ENCODE assay signal across 8 mouse cellular contexts in the genomic region with DNA sequence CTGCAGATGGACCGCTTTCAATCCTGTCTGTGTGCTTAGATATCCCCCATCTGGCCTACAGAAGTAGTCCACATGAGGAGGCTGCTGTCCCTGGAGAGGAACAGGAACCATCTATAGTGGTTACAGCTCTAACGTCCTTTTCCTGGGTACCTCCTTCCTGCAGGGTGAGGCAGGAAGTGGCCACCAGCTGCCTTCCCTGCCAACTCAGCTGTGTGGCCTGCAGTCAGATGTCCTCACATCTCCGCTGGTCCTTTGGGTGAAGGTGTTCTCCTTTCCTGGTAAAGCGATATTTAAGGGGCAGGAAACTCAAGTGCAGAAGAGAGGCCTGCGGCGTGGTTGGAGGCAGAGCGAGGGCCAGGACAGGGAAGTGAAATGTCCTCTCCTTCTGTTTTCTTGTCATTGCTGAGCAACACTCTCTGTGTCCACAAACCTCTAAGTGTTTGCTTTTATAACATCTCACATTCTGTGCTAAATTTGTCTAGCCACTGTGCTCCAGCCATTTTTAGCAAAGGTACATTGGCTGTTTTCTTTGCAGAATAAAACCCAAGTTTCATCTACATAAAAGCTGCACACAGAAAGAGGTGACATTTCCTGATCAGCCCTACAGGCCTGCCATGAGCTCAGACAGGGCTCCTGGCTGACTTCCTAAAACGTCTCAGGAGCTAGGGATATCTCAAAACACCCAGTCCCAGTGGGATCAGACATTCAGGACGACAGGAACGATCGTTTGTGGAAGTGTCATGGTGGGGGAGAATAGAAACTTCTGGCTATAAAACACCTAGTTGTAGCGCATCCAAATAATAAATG.
A peak's percentile ranks its signal among the peaks of the same experiment; 100 is the strongest.
DNase-seq lines count a peak whose midpoint lies in the region; ATAC-seq and TF ChIP-seq lines count a peak whose summit lies in the region.

No protein-coding gene starts in this region.

- H3K4me1 ChIP-seq in embryonic facial prominence, embryonic 14.5 days (ENCODE audit: control insufficient read depth, insufficient read depth, low read length) = peaks cover 14% of the 10 kb centered on the region
- peaks cover 3% of the 10 kb centered on the region; the same call in 1 of the 2 replicates for H3K4me1 ChIP-seq in intestine, embryonic 14.5 days (replicated peaks; ENCODE audit: control insufficient read depth, insufficient read depth, low read length)
- H3K4me1 ChIP-seq in liver, embryonic 16.5 days (ENCODE audit: control insufficient read depth, low read depth, low read length) = no peaks in the 10 kb centered on the region; the same call in 1 of the 2 replicates
- H3K4me1 ChIP-seq in small intestine, adult 2 months (ENCODE audit: control insufficient read depth, insufficient read depth, insufficient read length, low read length) = peaks cover 16% of the 10 kb centered on the region; the same call in 1 of the 2 replicates
- peaks cover 3% of the 10 kb centered on the region; the same call in 1 of the 2 replicates for H3K4me1 ChIP-seq in midbrain, embryonic 16.5 days (ENCODE audit: control insufficient read depth, insufficient read depth, low read length)

- no peak for ATAC-seq in embryonic facial prominence, embryonic 14.5 days (ENCODE audit: low read depth)
- 0 out of 2 replicates have a peak, but pooled peaks have one; percentile 36 for ATAC-seq in intestine, embryonic 14.5 days (replicated peaks; ENCODE audit: low FRiP score, low TSS enrichment, low read depth)
- peak; percentile 57 for ATAC-seq in liver, embryonic 16.5 days (ENCODE audit: low read depth)
- no peak for ATAC-seq in midbrain, embryonic 16.5 days

- H3K4me3 ChIP-seq in embryonic facial prominence, embryonic 14.5 days (ENCODE audit: low read depth, low read length) = no peak overlapping the region
- H3K4me3 ChIP-seq in intestine, embryonic 14.5 days (ENCODE audit: low read depth, low read length) = no peak overlapping the region
- H3K4me3 ChIP-seq in liver, embryonic 16.5 days (ENCODE audit: low read depth, low read length) = no peak overlapping the region
- H3K4me3 ChIP-seq in small intestine, adult 2 months (ENCODE audit: low read depth, low read length) = no peak overlapping the region
- no peak overlapping the region for H3K4me3 ChIP-seq in midbrain, embryonic 16.5 days (ENCODE audit: low read depth, low read length)

- H3K9ac ChIP-seq in embryonic facial prominence, embryonic 14.5 days (ENCODE audit: low read depth, low read length) = 0 out of 2 replicates have a peak overlapping the region, but pooled peaks have one; percentile 8
- no peak overlapping the region for H3K9ac ChIP-seq in intestine, embryonic 14.5 days (ENCODE audit: low read length)
- H3K9ac ChIP-seq in liver, embryonic 16.5 days (ENCODE audit: low read depth, low read length) = no peak overlapping the region
- H3K9ac ChIP-seq in midbrain, embryonic 16.5 days (ENCODE audit: low read depth, low read length) = no peak overlapping the region

- no peaks in the 10 kb centered on the region for H3K36me3 ChIP-seq in embryonic facial prominence, embryonic 14.5 days (ENCODE audit: control insufficient read depth, insufficient read depth, low read length)
- no peaks in the 10 kb centered on the region for H3K36me3 ChIP-seq in intestine, embryonic 14.5 days (ENCODE audit: control insufficient read depth, insufficient read depth, low read length)
- H3K36me3 ChIP-seq in liver, embryonic 16.5 days (ENCODE audit: control insufficient read depth, insufficient read depth) = no peaks in the 10 kb centered on the region
- H3K36me3 ChIP-seq in small intestine, adult 2 months (ENCODE audit: control insufficient read depth, insufficient read depth, low read length) = no peaks in the 10 kb centered on the region
- H3K36me3 ChIP-seq in midbrain, embryonic 16.5 days (ENCODE audit: control insufficient read depth, insufficient read depth, low read length) = no peaks in the 10 kb centered on the region

- DNase-seq in kidney, adult 11 months = peak; percentile 36
- DNase-seq in kidney, adult 18-20 months = no peak
- peak; percentile 55 for DNase-seq in embryonic facial prominence, embryonic 14.5 days (ENCODE audit: low spot score)
- no peak for DNase-seq in intestine, embryonic 14.5 days (ENCODE audit: low spot score)
- DNase-seq in adrenal gland, postnatal 25 days = no peak

- no peaks in the 10 kb centered on the region for H3K27me3 ChIP-seq in embryonic facial prominence, embryonic 14.5 days (replicated peaks; ENCODE audit: control insufficient read depth, insufficient read depth, low read length)
- H3K27me3 ChIP-seq in intestine, embryonic 14.5 days (replicated peaks; ENCODE audit: control insufficient read depth, insufficient read depth, low read length) = no peaks in the 10 kb centered on the region
- no peaks in the 10 kb centered on the region for H3K27me3 ChIP-seq in liver, embryonic 16.5 days (ENCODE audit: control insufficient read depth, insufficient read depth, low read depth, low read length)
- H3K27me3 ChIP-seq in small intestine, adult 2 months (ENCODE audit: control insufficient read depth, insufficient read depth, low read length) = no peaks in the 10 kb centered on the region
- no peaks in the 10 kb centered on the region for H3K27me3 ChIP-seq in midbrain, embryonic 16.5 days (ENCODE audit: control insufficient read depth, insufficient read depth, low read depth, low read length)

- WGBS in embryonic facial prominence, embryonic 14.5 days = 69% methylated on average over 12 of the region's 12 CpGs
- WGBS in intestine, embryonic 14.5 days = 68% methylated on average over 12 of the region's 12 CpGs
- 40% methylated on average over 12 of the region's 12 CpGs for WGBS in liver, embryonic 16.5 days (ENCODE audit: insufficient replicate concordance)
- 69% methylated on average over 12 of the region's 12 CpGs for WGBS in small intestine, adult 2 months
- WGBS in midbrain, embryonic 16.5 days = 82% methylated on average over 12 of the region's 12 CpGs

- TF ChIP-seq POLR2A in small intestine, adult 2 months (IDR thresholded peaks at IDR 0.05; ENCODE audit: low read depth, low read length) = no peak

- H3K4me2 ChIP-seq in embryonic facial prominence, embryonic 14.5 days (ENCODE audit: low read depth, low read length) = no peak overlapping the region
- H3K4me2 ChIP-seq in intestine, embryonic 14.5 days (ENCODE audit: low read length) = no peak overlapping the region
- no peak overlapping the region for H3K4me2 ChIP-seq in liver, embryonic 16.5 days (ENCODE audit: low read depth, low read length)
- H3K4me2 ChIP-seq in midbrain, embryonic 16.5 days (ENCODE audit: low read length) = no peak overlapping the region

- no peaks in the 10 kb centered on the region for H3K9me3 ChIP-seq in embryonic facial prominence, embryonic 14.5 days (ENCODE audit: control insufficient read depth, low read length)
- H3K9me3 ChIP-seq in intestine, embryonic 14.5 days (ENCODE audit: control insufficient read depth, low read length) = no peaks in the 10 kb centered on the region
- no peaks in the 10 kb centered on the region for H3K9me3 ChIP-seq in liver, embryonic 16.5 days (replicated peaks; ENCODE audit: control insufficient read depth, low read length)
- H3K9me3 ChIP-seq in midbrain, embryonic 16.5 days (replicated peaks; ENCODE audit: control insufficient read depth, low read length, poor library complexity, severe bottlenecking) = no peaks in the 10 kb centered on the region

- TF ChIP-seq CTCF in small intestine, adult 2 months (IDR thresholded peaks at IDR 0.05; ENCODE audit: extremely low read depth, insufficient read length, insufficient replicate concordance, low read depth, low read length) = no peak

- peak overlapping the region; percentile 48 for H3K27ac ChIP-seq in embryonic facial prominence, embryonic 14.5 days (replicated peaks; ENCODE audit: low read depth, low read length)
- 0 out of 2 replicates have a peak overlapping the region, but pooled peaks have one; percentile 9 for H3K27ac ChIP-seq in intestine, embryonic 14.5 days (ENCODE audit: low read depth)
- peak overlapping the region; percentile 26 for H3K27ac ChIP-seq in liver, embryonic 16.5 days (ENCODE audit: low read length)
- peak overlapping the region; percentile 50 for H3K27ac ChIP-seq in small intestine, adult 2 months (ENCODE audit: insufficient read depth, low read depth, low read length)
- no peak overlapping the region for H3K27ac ChIP-seq in midbrain, embryonic 16.5 days (ENCODE audit: low read length)

Comparison
In these comparisons a context has a peak if more than half of its experiments do, and no peak if none do; other contexts are left out.
1. DNase-seq: peak in kidney, adult 11 months (single experiment) and embryonic facial prominence, embryonic 14.5 days (single experiment); none in kidney, adult 18-20 months (single experiment), intestine, embryonic 14.5 days (single experiment) and adrenal gland, postnatal 25 days (single experiment).
2. ATAC-seq: peak in intestine, embryonic 14.5 days (single experiment) and liver, embryonic 16.5 days (single experiment); none in embryonic facial prominence, embryonic 14.5 days (single experiment) and midbrain, embryonic 16.5 days (single experiment).